Mouse (Mus musculus): Measurements from ENCODE around the gene Bmp2k.

DNA sequence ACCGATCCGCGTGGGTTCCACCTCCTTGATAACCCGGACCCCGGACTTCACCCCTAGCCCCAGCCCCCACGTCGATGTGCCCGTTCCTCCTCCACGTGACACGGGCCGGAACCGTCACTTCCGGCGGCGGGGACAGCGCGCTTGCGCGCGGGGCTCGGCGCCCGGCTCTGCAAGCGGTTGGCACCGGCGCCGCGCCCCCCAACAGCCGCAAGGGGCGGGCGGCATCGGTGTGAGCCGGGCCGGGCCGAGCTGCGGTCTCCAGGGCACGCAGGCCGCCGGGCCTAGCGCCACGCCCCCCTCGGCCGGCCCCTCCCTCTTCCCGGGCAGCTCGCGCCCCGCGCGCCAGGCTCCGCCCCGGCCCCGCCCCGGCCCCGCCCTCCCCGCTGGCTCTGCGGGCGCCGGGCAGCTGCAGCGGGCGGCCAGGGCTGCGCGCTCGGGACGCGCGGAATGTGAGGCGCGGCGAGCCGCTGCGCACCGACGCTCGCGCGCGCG, at the start of gene Bmp2k:
- TF ChIP-seq CTCF (IDR thresholded peaks at IDR 0.05; ENCODE audit: borderline replicate concordance, extremely low read depth, insufficient read depth, insufficient read length) (no peak), POLR2A (IDR thresholded peaks at IDR 0.05; ENCODE audit: borderline replicate concordance, extremely low read depth, insufficient read depth, insufficient read length, poor library complexity, severe bottlenecking) (peak; percentile 75)

All from brain, embryonic 14.5 days (tissue).